Mouse (Mus musculus) heart, embryonic 12.5 days (tissue): ENCODE data around the gene Jsrp1. TPM values are rescaled to one million over a fixed set of nuclear protein-coding genes. Genes with fewer than 3 reads are reported as not detected.
"Not testable (repeated sequence)": the region's sequence is repeated elsewhere in the genome, so short reads cannot be mapped to it uniquely, and the experiment has no call there.

ENCODE experiments used
- ATAC-seq: fragments of 200-750 bp; cut with Nextera tagmentation; 2 replicates; pipeline ENCODE4 v1.8.0; 2017; ENCODE audit warnings: moderate TSS enrichment, moderate library complexity; ENCODE audit not compliant: insufficient number of reproducible peaks, low FRiP score
- H3K27ac ChIP-seq: fragments of 300-500 bp; sonication (generic); 2 replicates; pipeline ENCODE4 v1.5.1; 2016; ENCODE audit warnings: mild to moderate bottlenecking, moderate library complexity; ENCODE audit not compliant: poor library complexity, severe bottlenecking
- H3K27me3 ChIP-seq: fragments of 300-500 bp; sonication (generic); replicated peaks from 2 replicates; pipeline ENCODE4 v1.6.1; 2016; ENCODE audit warnings: mild to moderate bottlenecking, moderate library complexity
- H3K36me3 ChIP-seq: fragments of 300-500 bp; sonication (generic); 2 replicates; pipeline ENCODE4 v1.6.1; 2016; ENCODE audit warnings: mild to moderate bottlenecking, moderate library complexity
- H3K4me1 ChIP-seq: fragments of 300-500 bp; sonication (generic); replicated peaks from 2 replicates; pipeline ENCODE4 v1.6.1; 2016; ENCODE audit warnings: mild to moderate bottlenecking
- H3K4me2 ChIP-seq: fragments of 300-500 bp; sonication (generic); 2 replicates; pipeline ENCODE4 v1.6.1; 2016; ENCODE audit warnings: mild to moderate bottlenecking, moderate library complexity
- H3K4me3 ChIP-seq: fragments of 300-500 bp; sonication (generic); 2 replicates; pipeline ENCODE4 v1.5.1; 2016; ENCODE audit warnings: mild to moderate bottlenecking
- H3K9ac ChIP-seq: fragments of 300-500 bp; sonication (generic); 2 replicates; pipeline ENCODE4 v1.6.1; 2016; ENCODE audit warnings: mild to moderate bottlenecking, moderate library complexity
- H3K9me3 ChIP-seq: fragments of 300-500 bp; sonication (generic); replicated peaks from 2 replicates; pipeline ENCODE4 v1.6.1; 2016; ENCODE audit warnings: mild to moderate bottlenecking, moderate library complexity
- WGBS: fragments of 180-500 bp; shearing (Covaris S2); methylation state at CpG from one replicate; pipeline ENCODE4 v1.1.7; 2016; 5-methylcytosine and 5-hydroxymethylcytosine counted together
- polyA plus RNA-seq: library from polyadenylated mRNA; unstranded; fragments of >200 nt; fragmentation: Nextera tagmentation; extraction: Ambion mirVana; gene quantifications from 2 replicates; pipeline ENCODE4 v1.2.1, GENCODE M21; 2016

The Jsrp1 gene
- polyA plus RNA-seq, 1 experiment from 2014 or later = 6.7 TPM

GRCm38 (mm10) chr10:80832818-80833217 is 19.5 kb upstream of the Jsrp1 start:
- H3K9me3 ChIP-seq = peaks cover 13% of the 10 kb centered on the region; the same call in 1 of the 2 replicates
- H3K4me3 ChIP-seq = no peak overlapping the region
- H3K4me1 ChIP-seq = peaks cover 63% of the 10 kb centered on the region
- ATAC-seq = no peak
- H3K9ac ChIP-seq = no peak overlapping the region
- no peak overlapping the region for H3K27ac ChIP-seq
- peaks cover 50% of the 10 kb centered on the region for H3K27me3 ChIP-seq
- 60% methylated on average over 7 of the region's 7 CpGs for WGBS
- H3K36me3 ChIP-seq = peaks cover 24% of the 10 kb centered on the region
- H3K4me2 ChIP-seq = no peak overlapping the region

GRCm38 (mm10) chr10:80831136-80831535 is 17.8 kb upstream of the Jsrp1 start:
- H3K4me1 ChIP-seq = peaks cover 52% of the 10 kb centered on the region
- peaks cover 35% of the 10 kb centered on the region for H3K27me3 ChIP-seq
- peaks cover 24% of the 10 kb centered on the region for H3K36me3 ChIP-seq
- ATAC-seq = no peak
- H3K9ac ChIP-seq = no peak overlapping the region
- peaks cover 13% of the 10 kb centered on the region; the same call in 1 of the 2 replicates for H3K9me3 ChIP-seq
- no peak overlapping the region for H3K4me3 ChIP-seq
- H3K4me2 ChIP-seq = 0 out of 2 replicates have a peak overlapping the region, but pooled peaks have one; percentile 9
- H3K27ac ChIP-seq = no peak overlapping the region
- 7% methylated on average over 9 of the region's 9 CpGs for WGBS

GRCm38 (mm10) chr10:80829359-80830278 is 16.3 kb upstream of the Jsrp1 start:
- WGBS = 50% methylated on average over 1 of the region's 1 CpGs
- peaks cover 24% of the 10 kb centered on the region for H3K36me3 ChIP-seq

GRCm38 (mm10) chr10:80828587-80828986 is 15.3 kb upstream of the Jsrp1 start:
- not testable (repeated sequence) for H3K27me3 ChIP-seq, H3K9me3 ChIP-seq, H3K27ac ChIP-seq, ATAC-seq
- Histone ChIP-seq H3K4me2 (peak overlapping the region; percentile 99), H3K4me1 (peaks cover 45% of the 10 kb centered on the region), H3K9ac (peak overlapping the region; percentile 93; the same call in 1 of the 2 replicates), H3K4me3 (peak overlapping the region; percentile 90), H3K36me3 (peaks cover 24% of the 10 kb centered on the region)
- 82% methylated on average over 7 of the region's 9 CpGs for WGBS

More at GRCm38 (mm10) chr10:80829359-80830278, 16.3 kb upstream of the Jsrp1 start:
- peaks cover 20% of the 10 kb centered on the region for H3K27me3 ChIP-seq
- H3K4me3 ChIP-seq = no peak overlapping the region
- 0 out of 2 replicates have a peak, but pooled peaks cover 5% of the 10 kb centered on the region for H3K9me3 ChIP-seq
- peak overlapping the region; percentile 11; the same call in 1 of the 2 replicates for H3K4me2 ChIP-seq
- 0 out of 2 replicates have a peak overlapping the region, but pooled peaks have one; percentile 3 for H3K9ac ChIP-seq
- peaks cover 47% of the 10 kb centered on the region for H3K4me1 ChIP-seq
- no peak for ATAC-seq
- H3K27ac ChIP-seq = no peak overlapping the region

- peak overlapping the region; percentile 93 for H3K9ac ChIP-seq
- H3K4me2 ChIP-seq = peak overlapping the region; percentile 99
- H3K27me3 ChIP-seq = peaks cover 3% of the 10 kb centered on the region; the same call in 1 of the 2 replicates
- H3K27ac ChIP-seq = no peak overlapping the region
- H3K9me3 ChIP-seq = no peaks in the 10 kb centered on the region
- peaks cover 24% of the 10 kb centered on the region for H3K36me3 ChIP-seq
- peak overlapping the region; percentile 90 for H3K4me3 ChIP-seq
- peaks cover 45% of the 10 kb centered on the region for H3K4me1 ChIP-seq
- 77% methylated on average over 10 of the region's 10 CpGs for WGBS
- ATAC-seq = no peak
These were observed 14.6 kb upstream of the Jsrp1 start for GRCm38 (mm10) chr10:80827870-80828420.

- 7% methylated on average over 29 of the region's 29 CpGs for WGBS
These were observed 14.0 kb upstream of the Jsrp1 start for GRCm38 (mm10) chr10:80827063-80827869.

GRCm38 (mm10) chr10:80826151-80827062 is 13.1 kb upstream of the Jsrp1 start, which contains the start of gene Oaz1:
Gene Oaz1, plus strand, starts transcription at chr10:80826656.
- under 1% methylated on average over 82 of the region's 82 CpGs for WGBS
- no peaks in the 10 kb centered on the region for H3K27me3 ChIP-seq
- peak within 1 kb of the TSS; percentile 93 for H3K9ac ChIP-seq
- peaks cover 24% of the 10 kb centered on the region for H3K36me3 ChIP-seq
- H3K4me1 ChIP-seq = peaks cover 37% of the 10 kb centered on the region
- H3K9me3 ChIP-seq = no peaks in the 10 kb centered on the region
- peak within 1 kb of the TSS; percentile 90 for H3K4me3 ChIP-seq
- H3K27ac ChIP-seq = peak within 1 kb of the TSS; percentile 94
- H3K4me2 ChIP-seq = peak within 1 kb of the TSS; percentile 99
- ATAC-seq = peak; percentile 97

More at GRCm38 (mm10) chr10:80827063-80827869, 14.0 kb upstream of the Jsrp1 start:
- Histone ChIP-seq H3K9me3 (no peaks in the 10 kb centered on the region), H3K4me3 (peak overlapping the region; percentile 90), H3K27ac (peak overlapping the region; percentile 94), H3K36me3 (peaks cover 24% of the 10 kb centered on the region), H3K27me3 (no peaks in the 10 kb centered on the region), H3K9ac (peak overlapping the region; percentile 93), H3K4me2 (peak overlapping the region; percentile 99), H3K4me1 (peaks cover 45% of the 10 kb centered on the region)
- no peak for ATAC-seq

- Histone ChIP-seq H3K4me3 (no peak overlapping the region), H3K36me3 (peaks cover 13% of the 10 kb centered on the region), H3K4me2 (no peak overlapping the region), H3K27me3 (no peaks in the 10 kb centered on the region), H3K9me3 (no peaks in the 10 kb centered on the region), H3K9ac (no peak overlapping the region), H3K4me1 (peaks cover 22% of the 10 kb centered on the region), H3K27ac (no peak overlapping the region)
- ATAC-seq = no peak
- 73% methylated on average over 2 of the region's 2 CpGs for WGBS
These were observed 11.5 kb upstream of the Jsrp1 start for GRCm38 (mm10) chr10:80824827-80825226.

- 0 out of 2 replicates have a peak overlapping the region, but pooled peaks have one; percentile 13 for H3K9ac ChIP-seq
- peaks cover 5% of the 10 kb centered on the region for H3K36me3 ChIP-seq
- no peaks in the 10 kb centered on the region for H3K9me3 ChIP-seq
- no peak overlapping the region for H3K4me2 ChIP-seq
- H3K27me3 ChIP-seq = no peaks in the 10 kb centered on the region
- peak overlapping the region; percentile 18; the same call in 1 of the 2 replicates for H3K27ac ChIP-seq
- ATAC-seq = no peak
- WGBS = 60% methylated on average over 8 of the region's 8 CpGs
- H3K4me1 ChIP-seq = peaks cover 14% of the 10 kb centered on the region
- no peak overlapping the region for H3K4me3 ChIP-seq
These were observed 10.7 kb upstream of the Jsrp1 start for GRCm38 (mm10) chr10:80823847-80824643.
